ENCODE assay signal across 8 mouse cellular contexts in genomic region chr1:24677706-24678105, GRCm38 (mm10). TPM values are rescaled to one million over a fixed set of nuclear protein-coding genes. Genes with fewer than 3 reads are reported as not detected.
DNase-seq lines count a peak whose midpoint lies in the region; ATAC-seq and TF ChIP-seq lines count a peak whose summit lies in the region.

No protein-coding gene starts in this region.

- H3K4me2 ChIP-seq in heart, embryonic 15.5 days: peak overlapping the region; percentile 74
- H3K4me2 ChIP-seq in limb, embryonic 12.5 days: peak overlapping the region; percentile 65

- no peaks in the 10 kb centered on the region for H3K27me3 ChIP-seq in liver, adult 2 months (ENCODE audit: control insufficient read depth, insufficient read depth, low read length)
- H3K27me3 ChIP-seq in heart, embryonic 15.5 days: no peaks in the 10 kb centered on the region
- H3K27me3 ChIP-seq in limb, embryonic 12.5 days: no peaks in the 10 kb centered on the region

- peaks cover 5% of the 10 kb centered on the region for H3K4me1 ChIP-seq in liver, adult 2 months (ENCODE audit: control insufficient read depth, insufficient read depth, low read length)
- H3K4me1 ChIP-seq in heart, embryonic 15.5 days (replicated peaks): peaks cover 9% of the 10 kb centered on the region
- 0 out of 2 replicates have a peak, but pooled peaks cover 6% of the 10 kb centered on the region for H3K4me1 ChIP-seq in limb, embryonic 12.5 days (replicated peaks)
- H3K4me1 ChIP-seq in olfactory bulb, adult 2 months (ENCODE audit: control insufficient read depth, insufficient read depth, low read length): peaks cover 10% of the 10 kb centered on the region

- peaks cover 3% of the 10 kb centered on the region; the same call in 1 of the 2 replicates for H3K79me2 ChIP-seq in liver, adult 2 months (ENCODE audit: control insufficient read depth, insufficient read depth, low read length)

- no peaks in the 10 kb centered on the region for H3K36me3 ChIP-seq in liver, adult 2 months (ENCODE audit: control insufficient read depth, insufficient read depth, low read length)
- no peaks in the 10 kb centered on the region for H3K36me3 ChIP-seq in heart, embryonic 15.5 days
- H3K36me3 ChIP-seq in limb, embryonic 12.5 days: no peaks in the 10 kb centered on the region

- H3K9me3 ChIP-seq in heart, embryonic 15.5 days (replicated peaks): no peaks in the 10 kb centered on the region
- H3K9me3 ChIP-seq in limb, embryonic 12.5 days: no peaks in the 10 kb centered on the region

- WGBS in liver, adult 2 months: 40% methylated on average over 9 of the region's 9 CpGs
- 67% methylated on average over 9 of the region's 9 CpGs for WGBS in heart, embryonic 15.5 days
- WGBS in limb, embryonic 12.5 days: 86% methylated on average over 9 of the region's 9 CpGs
- 55% methylated on average over 9 of the region's 9 CpGs for WGBS in olfactory bulb, adult 2 months

- no peak for TF ChIP-seq CTCF in liver, adult 2 months (IDR thresholded peaks at IDR 0.05; ENCODE audit: low read depth, low read length)
- no peak for TF ChIP-seq CTCF in brain, embryonic 14.5 days (IDR thresholded peaks at IDR 0.05; ENCODE audit: borderline replicate concordance, extremely low read depth, insufficient read depth, insufficient read length)
- TF ChIP-seq CTCF in olfactory bulb, adult 2 months (IDR thresholded peaks at IDR 0.05; ENCODE audit: insufficient read depth, low read depth, low read length): no peak

- 0 out of 2 replicates have a peak overlapping the region, but pooled peaks have one; percentile 28 for H3K27ac ChIP-seq in liver, adult 2 months (replicated peaks; ENCODE audit: insufficient read depth, low read depth, low read length)
- 0 out of 2 replicates have a peak overlapping the region, but pooled peaks have one; percentile 77 for H3K27ac ChIP-seq in heart, embryonic 15.5 days
- no peak overlapping the region for H3K27ac ChIP-seq in limb, embryonic 12.5 days
- H3K27ac ChIP-seq in olfactory bulb, adult 2 months (ENCODE audit: insufficient read depth, low read depth, low read length): peak overlapping the region; percentile 74; the same call in 1 of the 2 replicates

- TF ChIP-seq POLR2A in liver, adult 2 months (IDR thresholded peaks at IDR 0.05; ENCODE audit: extremely low read depth, insufficient read depth, low read length): no peak
- no peak for TF ChIP-seq POLR2A in brain, embryonic 14.5 days (IDR thresholded peaks at IDR 0.05; ENCODE audit: borderline replicate concordance, extremely low read depth, insufficient read depth, insufficient read length, poor library complexity, severe bottlenecking)
- TF ChIP-seq POLR2A in olfactory bulb, adult 2 months (IDR thresholded peaks at IDR 0.05; ENCODE audit: insufficient read depth, low read depth, low read length): no peak

- peak overlapping the region; percentile 44; the same call in 1 of the 2 replicates for H3K9ac ChIP-seq in liver, adult 2 months (ENCODE audit: low read depth, low read length)
- H3K9ac ChIP-seq in heart, embryonic 15.5 days: peak overlapping the region; percentile 48
- H3K9ac ChIP-seq in limb, embryonic 12.5 days (replicated peaks): no peak overlapping the region

- no peak for ATAC-seq in heart, embryonic 15.5 days (replicated peaks; ENCODE audit: insufficient number of reproducible peaks, insufficient read depth, low FRiP score, low read depth)
- ATAC-seq in limb, embryonic 12.5 days (ENCODE audit: insufficient number of reproducible peaks, insufficient read depth, low FRiP score, low TSS enrichment, low read depth): peak; percentile 12; the same call in 1 of the 2 replicates

- peak overlapping the region; percentile 76 for H3K4me3 ChIP-seq in liver, adult 2 months (ENCODE audit: insufficient read depth, low read depth, low read length)
- H3K4me3 ChIP-seq in heart, embryonic 15.5 days: peak overlapping the region; percentile 90
- peak overlapping the region; percentile 71 for H3K4me3 ChIP-seq in limb, embryonic 12.5 days (replicated peaks)
- H3K4me3 ChIP-seq in olfactory bulb, adult 2 months (ENCODE audit: insufficient read depth, low read depth, low read length): no peak overlapping the region

- DNase-seq in liver, adult 2 months (ENCODE audit: extremely low read depth, low read depth, low spot score): peak; percentile 51
- DNase-seq in liver: no peak
- peak; percentile 19 for DNase-seq in brain, embryonic 14.5 days (ENCODE audit: low read depth)
- no peak for DNase-seq in ovary, adult 18-20 months (ENCODE audit: low spot score)
- no peak for DNase-seq in gastrocnemius, postnatal 4 days (ENCODE audit: low spot score in 2 of 2)

RNA-seq across cellular contexts. Expression of gene Lmbrd1, which starts 0.7 kb away (rescaled TPM):
- total RNA-seq in liver, adult 2 months (2014; rRNA removed): 70.9 and 75.6 TPM in 2 replicates
- polyA plus RNA-seq in liver, adult 2 months (2012; rRNA removed): 29.6 and 29.7 TPM in 2 replicates
- 33.8 and 35.7 TPM in 2 replicates for polyA plus RNA-seq in brain, embryonic 14.5 days (2012; rRNA removed)
- polyA plus RNA-seq in heart, embryonic 15.5 days (2015; fragmentation: Nextera tagmentation; extraction: Ambion mirVana): 23.4 and 25.4 TPM in 2 replicates
- polyA plus RNA-seq in limb, embryonic 12.5 days (2016; fragmentation: Nextera tagmentation; extraction: Ambion mirVana): 25.2 and 31.3 TPM in 2 replicates
- not detected in 2 replicates for polyA plus RNA-seq in olfactory bulb, adult 2 months (2012; ENCODE audit: insufficient read depth, insufficient read length, low replicate concordance, missing spikeins)
- 10 to 100 TPM; 25.3 to 27.6 TPM for total RNA-seq in gastrocnemius, postnatal 4 days (2021)

Comparison
In these comparisons a context has a peak if more than half of its experiments do, and no peak if none do; other contexts are left out.
1. DNase-seq: peak in liver, adult 2 months (single experiment) and brain, embryonic 14.5 days (single experiment); none in liver (single experiment), ovary, adult 18-20 months (single experiment) and gastrocnemius, postnatal 4 days (0 of 2).